Mouse (Mus musculus) frontal cortex, adult (tissue): ENCODE measurements around the gene Vmn1r127.
"Not testable (repeated sequence)": the region's sequence is repeated elsewhere in the genome, so short reads cannot be mapped to it uniquely, and the experiment has no call there.

Experiments
- ATAC-seq: cut with Nextera tagmentation; 2 replicates; pipeline ENCODE4 v1.9.2; 2017; ENCODE audit warnings: mild to moderate bottlenecking, moderate library complexity, mixed read lengths; ENCODE audit not compliant: low TSS enrichment

Vmn1r127 gene

DNA sequence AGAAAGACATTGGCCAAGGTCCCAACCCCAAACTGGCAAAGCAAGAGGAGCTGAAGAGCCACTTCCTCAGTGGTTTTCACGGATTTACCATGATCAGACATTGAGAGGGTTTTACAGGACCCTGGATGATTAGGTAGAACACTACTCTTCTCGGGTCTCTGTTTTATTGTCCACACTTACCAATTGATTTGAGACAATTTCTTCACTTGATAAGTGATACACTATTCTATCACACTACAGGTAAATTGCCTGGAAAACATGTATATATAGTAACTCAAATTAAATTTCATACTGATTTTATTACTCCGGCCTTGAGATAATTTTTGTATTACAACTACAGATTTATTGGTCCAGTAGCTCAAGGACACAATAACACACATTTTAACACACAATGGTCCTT, at the start of gene Vmn1r127:
Gene Vmn1r127, minus strand, starts transcription at position 101 of the 400 bp plus-strand sequence.
- not testable (repeated sequence) for ATAC-seq

- not testable (repeated sequence) for ATAC-seq
Observed at GRCm38 (mm10) chr7:21361191-21361590, 41.5 kb upstream of the Vmn1r127 start, which contains the start of gene Vmn1r129. Vmn1r129 (minus strand) TSS chr7:21361291.

GRCm38 (mm10) chr7:21349073-21349472, 29.4 kb upstream of the Vmn1r127 start, which contains the start of gene Vmn1r128:
Vmn1r128 (plus strand) TSS chr7:21349373.
- not testable (repeated sequence) for ATAC-seq

DNA sequence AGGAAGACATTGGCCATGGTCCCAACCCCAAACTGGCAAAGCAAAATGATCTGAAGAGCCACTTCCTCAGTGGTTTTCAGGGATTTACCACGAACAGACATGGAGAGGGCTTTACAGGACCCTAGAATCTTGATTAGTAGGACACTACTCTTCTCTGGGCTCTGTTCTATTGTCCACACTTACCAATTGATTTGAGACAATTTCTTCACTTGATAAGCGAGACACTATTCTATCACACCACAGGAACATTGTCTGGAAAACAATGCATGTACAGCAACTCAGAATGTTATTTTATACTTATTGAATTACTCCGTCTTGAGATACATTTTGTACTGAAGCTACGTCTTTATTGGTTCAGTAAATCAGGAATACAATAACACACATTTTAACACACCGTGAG, 18.3 kb downstream of the Vmn1r127 start, which contains the start of gene Vmn1r126:
Gene Vmn1r126, minus strand, starts transcription at position 101 of the 400 bp plus-strand sequence.
- ATAC-seq = not testable (repeated sequence)

DNA sequence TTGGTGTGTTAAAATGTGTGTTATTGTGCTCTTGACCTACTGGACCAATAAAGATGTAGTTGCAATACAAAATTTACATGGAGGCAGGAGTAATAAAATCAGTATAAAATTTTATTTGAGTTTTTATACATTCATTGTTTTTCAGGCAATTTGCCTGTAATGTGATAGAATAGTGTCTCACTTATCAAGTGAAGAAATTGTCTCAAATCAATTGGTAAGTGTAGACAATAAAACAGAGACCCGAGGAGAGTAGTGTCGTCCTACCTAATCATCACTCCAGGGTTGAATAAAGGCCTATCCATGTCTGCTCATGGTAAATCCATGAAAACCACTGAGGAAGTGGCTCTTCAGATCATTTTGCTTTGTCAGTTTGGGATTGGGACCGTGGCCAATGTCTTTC, 47.8 kb downstream of the Vmn1r127 start, which contains the start of gene Vmn1r125:
Gene Vmn1r125, plus strand, starts transcription at position 301 of the 400 bp plus-strand sequence.
- not testable (repeated sequence) for ATAC-seq
